Mouse (Mus musculus) lung, adult 2 months (tissue): ENCODE results near the gene Lsamp. TPM values are rescaled to one million over a fixed set of nuclear protein-coding genes. Genes with fewer than 3 reads are reported as not detected.

ENCODE experiments used
- DNase-seq: peaks from one replicate; pipeline ENCODE4 v3.0.0; 2022
- H3K4me1 ChIP-seq: fragments of 200-500 bp; 2 replicates; pipeline ENCODE4 v1.6.1; 2011; ENCODE audit warnings: low read length; ENCODE audit not compliant: control insufficient read depth, insufficient read depth
- H3K4me3 ChIP-seq: fragments of 200-500 bp; replicated peaks from 2 replicates; pipeline ENCODE3; 2011; ENCODE audit warnings: low read depth, mild to moderate bottlenecking, control low read depth, low read length; ENCODE audit errors: extremely low read depth
- CTCF ChIP-seq: fragments of 200-500 bp; IDR thresholded peaks from 2 replicates; pipeline ENCODE4 v1.5.1; 2011; ENCODE audit warnings: mild to moderate bottlenecking, low read length, control low read depth; ENCODE audit not compliant: insufficient read depth
- POLR2A ChIP-seq: fragments of 200-500 bp; IDR thresholded peaks from 2 replicates; pipeline ENCODE4 v1.6.1; 2011; ENCODE audit warnings: low read depth, mild to moderate bottlenecking, control low read depth, low read length, borderline replicate concordance; ENCODE audit errors: extremely low read depth
- WGBS: fragments of 180-500 bp; shearing (Covaris S2); methylation state at CpG from one replicate; pipeline ENCODE4 v1.1.7; 2018; 5-methylcytosine and 5-hydroxymethylcytosine counted together
- polyA plus RNA-seq: library from polyadenylated mRNA; depleted of rRNA; stranded (reverse); fragments of >200 nt; gene quantifications from 2 replicates; pipeline ENCODE4 v1.2.3, GENCODE M21; 2012

Lsamp gene
- polyA plus RNA-seq, 1 experiment = 0.28 TPM

DNA sequence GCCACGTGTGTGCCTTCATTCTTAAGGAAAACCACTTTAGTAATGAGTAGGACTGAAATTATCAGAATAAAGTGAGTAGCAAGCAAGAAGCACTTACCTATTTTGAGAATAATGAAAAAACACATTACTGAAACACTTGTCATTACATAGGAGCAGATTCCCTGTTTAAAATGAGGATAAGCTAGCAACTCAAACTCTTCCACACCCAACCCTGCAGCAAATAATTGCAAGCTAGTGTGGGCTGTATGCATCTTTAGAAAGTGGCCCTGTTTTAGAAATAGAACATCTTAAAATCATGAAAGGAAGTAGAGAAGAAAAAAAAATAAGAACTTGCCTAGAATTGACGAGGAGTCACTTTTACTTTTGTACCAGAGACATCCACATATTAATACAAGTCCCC is 1057.5 kb downstream of the Lsamp start:
- DNase-seq = no peak
- H3K4me3 ChIP-seq = no peak overlapping the region
- TF ChIP-seq CTCF = no peak
- no peak for TF ChIP-seq POLR2A
- no peaks in the 10 kb centered on the region for H3K4me1 ChIP-seq
- WGBS = 41% methylated on average over 2 of the region's 2 CpGs

DNA sequence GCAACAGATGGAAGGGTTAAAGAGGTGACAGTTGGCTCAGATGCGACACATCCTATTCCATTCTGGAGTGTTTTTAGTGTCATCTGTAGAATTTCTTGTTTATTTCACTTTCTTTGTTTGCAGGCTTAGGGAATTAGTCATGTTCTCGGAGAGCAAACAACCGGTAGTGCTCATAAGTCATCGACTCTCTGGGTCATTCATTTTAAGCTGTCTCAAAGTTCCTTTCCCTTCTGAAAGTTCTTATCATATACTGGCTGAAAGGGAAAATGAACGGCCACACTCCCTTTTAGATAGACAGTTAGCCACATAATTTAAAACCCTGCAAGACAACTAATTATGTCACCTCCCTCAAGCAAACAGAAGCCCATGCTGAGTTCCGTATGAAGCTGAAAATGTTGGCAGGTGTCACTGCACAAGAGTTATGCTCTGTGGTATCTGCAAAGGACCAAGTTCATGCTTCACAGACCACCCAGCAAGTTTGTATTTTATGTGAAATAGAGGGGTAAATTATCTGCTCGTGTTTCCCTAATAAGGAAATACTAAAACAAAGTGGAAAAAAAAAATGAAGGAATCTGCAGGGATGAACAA is 1079.2 kb downstream of the Lsamp start:
- WGBS = 17% methylated on average over 7 of the region's 7 CpGs
- no peak for DNase-seq
- H3K4me3 ChIP-seq = no peak overlapping the region
- no peaks in the 10 kb centered on the region for H3K4me1 ChIP-seq
- TF ChIP-seq CTCF = no peak
- no peak for TF ChIP-seq POLR2A

DNA sequence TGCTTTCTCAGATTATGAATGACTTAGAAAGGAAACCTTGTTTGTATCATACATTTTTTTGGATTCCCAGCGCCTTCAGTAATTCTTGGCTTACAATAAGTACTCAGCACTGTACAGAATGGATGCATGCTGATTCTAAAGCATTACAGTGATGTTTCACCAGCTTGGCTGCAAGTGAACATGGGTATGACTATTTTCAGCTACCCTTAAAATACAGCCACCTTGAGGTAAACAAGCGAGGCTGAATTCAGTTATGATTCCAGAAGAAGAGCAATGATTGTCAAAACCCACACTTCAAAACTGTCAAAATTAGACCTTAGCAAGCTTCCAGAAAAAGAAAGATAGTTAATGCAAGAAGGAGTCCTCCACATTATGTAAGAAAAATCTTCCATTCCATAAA is 1089.3 kb downstream of the Lsamp start:
- Histone ChIP-seq H3K4me1 (no peaks in the 10 kb centered on the region), H3K4me3 (no peak overlapping the region)
- TF ChIP-seq POLR2A (no peak), CTCF (no peak)
- 81% methylated on average over 2 of the region's 2 CpGs for WGBS
- no peak for DNase-seq

DNA sequence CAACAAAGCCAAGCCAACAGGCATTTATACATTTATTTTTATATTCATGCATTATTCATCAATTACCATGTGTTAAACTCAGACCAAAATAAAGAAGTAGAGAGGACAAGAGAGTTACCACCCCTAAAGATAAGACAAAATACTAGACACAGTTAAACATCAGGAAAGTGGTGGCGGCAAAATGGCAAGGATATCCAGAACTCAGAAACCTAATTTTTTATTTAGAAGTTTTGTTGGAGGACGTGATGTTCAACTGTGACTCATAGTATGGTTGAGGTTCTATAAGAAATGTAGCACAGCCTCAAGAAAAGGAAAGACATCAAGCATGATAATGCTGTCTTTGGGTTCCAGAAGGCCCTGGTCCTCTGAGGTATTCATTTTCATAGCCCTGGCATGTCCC is 1104.5 kb downstream of the Lsamp start:
- TF ChIP-seq CTCF (no peak), POLR2A (no peak)
- DNase-seq = no peak
- no peak overlapping the region for H3K4me3 ChIP-seq
- no peaks in the 10 kb centered on the region for H3K4me1 ChIP-seq
- 74% methylated on average over 2 of the region's 2 CpGs for WGBS

GRCm38 (mm10) chr16:41090092-41090491 is 1105.9 kb downstream of the Lsamp start:
- DNase-seq = no peak
- TF ChIP-seq POLR2A (no peak), CTCF (no peak)
- Histone ChIP-seq H3K4me3 (no peak overlapping the region), H3K4me1 (no peaks in the 10 kb centered on the region)
- WGBS = 45% methylated on average over 2 of the region's 2 CpGs

DNA sequence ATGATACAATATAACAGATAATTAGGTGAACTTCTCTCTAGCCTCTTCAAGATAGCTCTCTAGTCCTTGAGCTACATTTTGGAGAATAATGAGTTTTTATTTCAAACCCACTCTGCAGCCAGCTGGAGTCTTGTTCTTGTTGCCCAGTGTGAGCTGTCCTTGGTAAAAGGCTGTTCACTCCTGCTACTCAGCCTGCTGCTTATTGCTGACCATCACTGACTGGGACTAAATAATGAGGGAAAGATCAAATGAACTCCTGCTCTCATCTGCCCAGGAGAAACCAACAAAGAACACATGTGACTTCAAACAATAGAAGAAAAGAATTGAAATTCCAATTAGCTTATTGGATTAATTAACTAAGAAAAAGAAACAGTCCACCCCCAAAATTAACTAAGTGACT is 1107.1 kb downstream of the Lsamp start:
- no peak for TF ChIP-seq POLR2A
- TF ChIP-seq CTCF = no peak
- H3K4me3 ChIP-seq = no peak overlapping the region
- no peaks in the 10 kb centered on the region for H3K4me1 ChIP-seq
- no peak for DNase-seq

GRCm38 (mm10) chr16:41102805-41103204 is 1118.6 kb downstream of the Lsamp start:
- H3K4me1 ChIP-seq = no peaks in the 10 kb centered on the region
- DNase-seq = no peak
- no peak overlapping the region for H3K4me3 ChIP-seq
- TF ChIP-seq CTCF = no peak
- TF ChIP-seq POLR2A = no peak
- 66% methylated on average over 3 of the region's 3 CpGs for WGBS

- 76% methylated on average over 2 of the region's 2 CpGs for WGBS
- H3K4me1 ChIP-seq = no peaks in the 10 kb centered on the region
- no peak for DNase-seq
- no peak overlapping the region for H3K4me3 ChIP-seq
- TF ChIP-seq POLR2A (no peak), CTCF (no peak)
Measured at GRCm38 (mm10) chr16:41124361-41124760, 1140.2 kb downstream of the Lsamp start.

DNA sequence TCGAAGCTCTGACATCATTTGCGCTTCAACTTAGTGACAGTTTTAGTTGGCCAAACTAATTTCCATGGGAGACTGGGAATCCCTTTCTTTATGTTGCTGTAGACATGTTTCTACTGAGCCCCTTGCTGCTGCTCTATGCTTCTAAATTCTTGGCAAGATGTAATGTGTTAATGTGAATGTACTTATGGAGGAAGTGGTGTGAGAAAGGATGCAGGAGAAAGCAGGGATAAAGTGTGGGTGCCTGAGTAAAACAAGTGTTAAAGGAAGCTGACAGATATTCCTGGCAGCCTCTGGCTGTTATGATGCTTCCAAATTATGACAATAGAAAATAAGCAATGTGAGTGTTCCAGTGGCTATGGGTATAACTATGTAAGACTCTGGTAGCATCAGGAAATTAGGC is 1140.9 kb downstream of the Lsamp start:
- no peak for DNase-seq
- H3K4me3 ChIP-seq = no peak overlapping the region
- H3K4me1 ChIP-seq = no peaks in the 10 kb centered on the region
- TF ChIP-seq CTCF (no peak), POLR2A (no peak)
- 80% methylated on average over 2 of the region's 2 CpGs for WGBS

DNA sequence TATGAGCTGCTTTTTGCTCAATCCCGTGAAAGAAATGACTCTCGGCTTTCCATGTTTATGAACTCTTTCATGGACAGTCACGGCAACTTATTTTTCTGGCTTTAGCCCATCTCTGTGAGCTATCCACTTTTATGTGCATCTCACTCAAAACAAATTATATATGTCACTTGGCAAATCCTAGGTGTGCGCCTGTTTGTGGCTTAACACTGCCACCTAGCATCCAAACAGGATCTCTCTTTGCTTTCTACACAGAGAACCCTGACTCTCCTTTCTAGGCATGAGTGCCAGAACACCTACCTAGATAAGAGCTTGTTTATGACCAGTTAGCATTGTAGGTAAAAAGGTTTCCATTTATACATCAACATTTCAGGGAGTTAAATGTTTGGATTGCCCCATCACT is 1146.9 kb downstream of the Lsamp start:
- H3K4me3 ChIP-seq = no peak overlapping the region
- DNase-seq = no peak
- 65% methylated on average over 4 of the region's 4 CpGs for WGBS
- H3K4me1 ChIP-seq = no peaks in the 10 kb centered on the region
- TF ChIP-seq CTCF (no peak), POLR2A (no peak)
